Mouse (Mus musculus): ENCODE measurements around the gene Bmf. TPM values are rescaled to one million over a fixed set of nuclear protein-coding genes. Genes with fewer than 3 reads are reported as not detected.
A peak's percentile ranks its signal among the peaks of the same experiment; 100 is the strongest.

The Bmf gene
- polyA plus RNA-seq, 1 experiment from 2014 or later, result 8.5 TPM

DNA sequence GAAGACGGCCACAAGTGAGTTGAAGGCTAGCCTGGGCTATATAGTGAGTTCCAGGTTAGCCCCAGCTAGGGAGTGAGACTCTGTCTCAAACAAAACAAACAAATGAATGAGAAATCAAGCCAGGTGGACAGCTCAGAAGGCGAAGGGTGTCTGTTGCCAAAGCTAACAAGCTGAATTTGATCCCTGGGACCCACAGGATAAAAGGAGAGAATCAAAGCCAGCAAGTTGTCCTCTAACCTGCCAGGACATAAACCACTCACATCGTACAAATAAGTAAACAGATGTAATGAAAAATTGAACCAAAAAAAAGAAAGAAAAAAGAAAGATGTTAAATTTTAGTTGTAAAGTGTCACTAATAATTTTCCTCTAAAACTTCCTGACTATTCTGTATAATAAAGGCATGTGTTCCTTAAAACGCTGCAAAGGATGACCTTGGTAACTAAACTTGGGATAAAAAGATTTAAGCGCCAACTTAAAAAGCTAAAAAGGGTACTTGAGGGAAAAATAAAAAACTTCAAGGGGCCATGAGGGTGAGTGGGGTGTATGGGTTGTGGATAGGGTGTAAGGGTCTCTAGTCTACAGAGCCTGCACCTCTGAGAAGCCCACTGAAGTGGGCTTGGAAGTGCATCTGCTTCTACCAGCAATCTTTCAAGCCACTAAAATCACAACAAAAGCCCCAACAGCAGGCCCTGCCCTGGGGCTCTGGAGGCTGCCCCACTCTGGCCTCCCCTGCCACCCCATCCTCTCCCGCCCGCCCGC lies 39.6 kb downstream of the Bmf start:
- 39% methylated on average over 8 of the region's 8 CpGs for WGBS
- no peaks in the 10 kb centered on the region for H3K36me3 ChIP-seq
- H3K4me1 ChIP-seq, result peaks cover 32% of the 10 kb centered on the region
- H3K27me3 ChIP-seq, result no peaks in the 10 kb centered on the region
- H3K4me3 ChIP-seq, result no peak overlapping the region
- peak overlapping the region; percentile 8; the same call in 1 of the 2 replicates for H3K9ac ChIP-seq
- no peak for ATAC-seq (ENCODE audit: borderline replicate concordance, extremely low read depth, low FRiP score, low TSS enrichment)
- peak overlapping the region; percentile 21; the same call in 1 of the 2 replicates for H3K4me2 ChIP-seq
- peak overlapping the region; percentile 80 for H3K27ac ChIP-seq
- no peaks in the 10 kb centered on the region for H3K9me3 ChIP-seq

- WGBS, result 78% methylated on average over 7 of the region's 7 CpGs
- no peak overlapping the region for H3K9ac ChIP-seq
- H3K4me3 ChIP-seq, result no peak overlapping the region
- H3K36me3 ChIP-seq, result no peaks in the 10 kb centered on the region
- H3K27me3 ChIP-seq, result no peaks in the 10 kb centered on the region
- peaks cover 26% of the 10 kb centered on the region for H3K4me1 ChIP-seq
- ATAC-seq (ENCODE audit: borderline replicate concordance, extremely low read depth, low FRiP score, low TSS enrichment), result no peak
- no peak overlapping the region for H3K4me2 ChIP-seq
- no peak overlapping the region for H3K27ac ChIP-seq
- no peaks in the 10 kb centered on the region for H3K9me3 ChIP-seq
These were observed 42.4 kb downstream of the Bmf start for GRCm38 (mm10) chr2:118507126-118507525.

DNA sequence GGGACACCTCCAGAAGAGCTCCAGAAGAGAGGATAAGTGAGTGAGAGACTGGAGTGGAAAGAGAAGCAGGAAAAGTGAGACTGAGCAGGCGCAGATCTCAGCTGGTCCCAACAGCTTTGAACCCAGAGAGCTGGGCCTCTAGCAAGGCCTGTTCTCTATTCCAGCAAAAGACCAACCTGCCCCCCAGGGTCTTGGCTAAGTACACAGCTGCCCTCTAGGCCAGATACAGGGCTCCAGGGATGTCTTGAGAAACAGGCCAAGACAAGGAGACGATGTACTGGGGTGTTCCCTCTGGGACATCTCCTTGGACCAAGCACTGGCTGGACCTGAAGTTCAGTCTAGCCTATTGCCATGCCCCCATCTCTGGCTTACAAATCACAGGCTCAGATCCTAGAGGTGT lies 49.3 kb downstream of the Bmf start:
- H3K4me1 ChIP-seq, result peaks cover 10% of the 10 kb centered on the region; the same call in 1 of the 2 replicates
- no peak overlapping the region for H3K4me3 ChIP-seq
- no peaks in the 10 kb centered on the region for H3K27me3 ChIP-seq
- H3K9ac ChIP-seq, result no peak overlapping the region
- no peaks in the 10 kb centered on the region for H3K9me3 ChIP-seq
- no peak overlapping the region for H3K27ac ChIP-seq
- H3K36me3 ChIP-seq, result no peaks in the 10 kb centered on the region
- WGBS, result 76% methylated on average over 2 of the region's 2 CpGs
- no peak overlapping the region for H3K4me2 ChIP-seq
- ATAC-seq (ENCODE audit: borderline replicate concordance, extremely low read depth, low FRiP score, low TSS enrichment), result no peak

DNA sequence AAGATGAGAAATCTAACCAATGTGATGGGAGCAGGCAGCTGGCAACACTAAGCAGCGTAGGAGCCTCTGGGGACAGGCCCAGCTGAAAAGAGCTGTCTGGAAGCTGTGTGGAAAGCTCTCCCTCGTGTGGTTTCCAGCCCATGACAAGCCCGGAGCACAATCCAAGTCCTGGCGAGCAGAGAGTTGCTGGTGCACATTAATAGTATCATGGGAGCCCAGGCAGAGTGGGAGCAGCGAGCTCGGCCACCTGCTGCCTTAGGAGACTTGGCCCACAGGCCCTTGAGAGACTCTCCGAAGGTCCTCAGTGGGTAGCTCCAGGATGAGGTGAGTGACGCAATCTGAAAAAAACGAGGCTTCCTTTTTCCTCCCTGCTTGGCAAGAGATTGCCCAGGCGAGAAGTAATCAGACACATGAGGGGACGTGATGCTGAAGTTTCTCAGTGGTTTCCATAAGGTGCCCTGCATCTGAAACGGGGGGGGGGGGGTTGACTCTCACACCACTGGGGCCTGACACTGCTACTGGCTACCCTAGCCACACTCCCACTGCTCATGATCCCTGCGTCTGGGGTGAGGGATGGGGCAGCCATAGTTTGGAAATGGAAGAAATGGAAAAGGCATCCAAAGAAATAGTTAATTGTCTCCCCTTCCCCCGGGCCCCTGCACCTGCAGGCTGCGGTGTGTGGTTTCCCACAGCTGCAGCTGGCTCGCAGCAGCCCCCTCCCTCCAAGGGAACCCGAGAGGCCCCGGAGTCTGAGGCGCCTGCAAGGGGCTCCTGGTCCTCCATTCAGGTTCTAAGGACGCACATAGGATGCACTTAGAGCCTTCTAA lies 50.1 kb downstream of the Bmf start:
- 42% methylated on average over 20 of the region's 20 CpGs for WGBS
- H3K9ac ChIP-seq, result no peak overlapping the region
- no peak overlapping the region for H3K4me2 ChIP-seq
- no peaks in the 10 kb centered on the region for H3K36me3 ChIP-seq
- peaks cover 16% of the 10 kb centered on the region; the same call in 1 of the 2 replicates for H3K4me1 ChIP-seq
- no peaks in the 10 kb centered on the region for H3K9me3 ChIP-seq
- no peak overlapping the region for H3K27ac ChIP-seq
- 0 out of 2 replicates have a peak, but pooled peaks have one; percentile 46 for ATAC-seq (ENCODE audit: borderline replicate concordance, extremely low read depth, low FRiP score, low TSS enrichment)
- H3K27me3 ChIP-seq, result no peaks in the 10 kb centered on the region
- H3K4me3 ChIP-seq, result no peak overlapping the region

GRCm38 (mm10) chr2:118498476-118498875 lies 51.0 kb downstream of the Bmf start:
- no peak for ATAC-seq (ENCODE audit: borderline replicate concordance, extremely low read depth, low FRiP score, low TSS enrichment)
- no peak overlapping the region for H3K9ac ChIP-seq
- H3K4me3 ChIP-seq, result no peak overlapping the region
- WGBS, result 78% methylated on average over 6 of the region's 6 CpGs
- peaks cover 16% of the 10 kb centered on the region; the same call in 1 of the 2 replicates for H3K4me1 ChIP-seq
- no peaks in the 10 kb centered on the region for H3K9me3 ChIP-seq
- H3K27ac ChIP-seq, result no peak overlapping the region
- H3K4me2 ChIP-seq, result no peak overlapping the region
- H3K36me3 ChIP-seq, result no peaks in the 10 kb centered on the region
- no peaks in the 10 kb centered on the region for H3K27me3 ChIP-seq

GRCm38 (mm10) chr2:118497890-118498289 lies 51.6 kb downstream of the Bmf start:
- 70% methylated on average over 5 of the region's 5 CpGs for WGBS
- H3K4me3 ChIP-seq, result no peak overlapping the region

GRCm38 (mm10) chr2:118495024-118495423 lies 54.5 kb downstream of the Bmf start:
- no peak overlapping the region for H3K9ac ChIP-seq
- no peak overlapping the region for H3K4me3 ChIP-seq
- H3K27me3 ChIP-seq, result no peaks in the 10 kb centered on the region
- ATAC-seq (ENCODE audit: borderline replicate concordance, extremely low read depth, low FRiP score, low TSS enrichment), result no peak
- peaks cover 36% of the 10 kb centered on the region for H3K4me1 ChIP-seq
- no peaks in the 10 kb centered on the region for H3K36me3 ChIP-seq
- no peak overlapping the region for H3K4me2 ChIP-seq
- H3K9me3 ChIP-seq, result no peaks in the 10 kb centered on the region
- 58% methylated on average over 9 of the region's 9 CpGs for WGBS
- H3K27ac ChIP-seq, result no peak overlapping the region

More at GRCm38 (mm10) chr2:118497890-118498289, 51.6 kb downstream of the Bmf start:
- Histone ChIP-seq H3K27me3 (no peaks in the 10 kb centered on the region), H3K4me2 (no peak overlapping the region), H3K9ac (no peak overlapping the region), H3K9me3 (no peaks in the 10 kb centered on the region), H3K27ac (no peak overlapping the region), H3K36me3 (no peaks in the 10 kb centered on the region), H3K4me1 (peaks cover 16% of the 10 kb centered on the region; the same call in 1 of the 2 replicates)
- ATAC-seq (ENCODE audit: borderline replicate concordance, extremely low read depth, low FRiP score, low TSS enrichment), result no peak

DNA sequence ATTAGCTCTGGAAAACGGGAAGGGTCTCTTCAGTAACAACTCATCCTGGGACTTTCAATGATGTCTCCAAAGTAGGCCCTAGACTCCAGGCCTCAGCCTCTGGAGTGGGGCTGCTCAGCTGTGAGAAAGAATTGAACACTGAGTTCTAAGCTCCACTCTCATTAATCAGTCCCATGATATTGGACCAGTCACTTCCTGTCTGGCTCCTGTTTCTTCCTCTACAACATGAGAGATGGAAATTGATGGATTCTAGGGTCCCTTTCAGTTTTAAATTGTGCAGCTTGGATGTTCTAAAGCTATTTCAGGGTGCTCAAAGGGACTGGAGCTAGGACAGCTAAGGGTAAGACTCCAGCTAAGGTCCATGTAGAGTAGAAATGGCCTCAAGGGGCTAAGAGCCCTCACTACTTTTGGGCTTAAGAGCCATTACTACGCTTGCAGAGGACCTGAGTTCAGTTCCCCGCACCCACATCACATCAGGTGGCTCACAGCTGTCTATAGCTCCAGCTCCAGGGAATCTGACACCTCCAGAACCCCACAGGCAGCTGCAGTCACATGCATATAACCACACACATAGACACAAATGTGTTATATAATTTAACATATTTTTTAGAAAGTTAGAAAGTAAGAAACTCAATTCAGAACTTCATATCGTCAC lies 57.6 kb downstream of the Bmf start:
- H3K9me3 ChIP-seq, result no peaks in the 10 kb centered on the region
- H3K36me3 ChIP-seq, result no peaks in the 10 kb centered on the region
- WGBS, result 76% methylated on average over 4 of the region's 4 CpGs
- no peak overlapping the region for H3K4me2 ChIP-seq
- no peak overlapping the region for H3K9ac ChIP-seq
- H3K4me3 ChIP-seq, result no peak overlapping the region
- peaks cover 44% of the 10 kb centered on the region for H3K4me1 ChIP-seq
- ATAC-seq (ENCODE audit: borderline replicate concordance, extremely low read depth, low FRiP score, low TSS enrichment), result no peak
- H3K27ac ChIP-seq, result peak overlapping the region; percentile 64
- no peaks in the 10 kb centered on the region for H3K27me3 ChIP-seq

DNA sequence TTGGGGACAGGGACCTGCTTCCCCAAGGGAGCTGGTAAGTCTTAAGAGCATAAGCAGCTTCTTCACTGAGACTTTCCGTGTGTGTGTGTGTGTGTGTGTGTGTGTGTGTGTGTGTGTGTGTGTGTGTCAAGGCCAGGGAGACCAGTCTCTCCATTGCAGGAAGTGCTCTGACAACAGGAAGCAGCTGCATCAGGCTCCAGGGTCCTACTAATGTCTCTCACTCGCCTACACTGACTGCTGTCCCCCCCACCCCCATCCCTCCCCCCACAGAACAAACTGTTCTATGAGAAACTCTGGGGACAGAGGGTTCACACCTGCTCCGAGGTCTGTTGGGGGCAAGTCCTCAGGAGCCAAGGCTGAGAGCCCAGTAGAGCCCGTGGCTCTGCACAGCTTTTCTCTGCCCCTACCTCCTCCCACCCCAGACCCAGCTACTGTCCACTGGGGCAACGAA lies 58.2 kb downstream of the Bmf start:
- H3K27me3 ChIP-seq, result no peaks in the 10 kb centered on the region
- 26% methylated on average over 4 of the region's 5 CpGs for WGBS
- H3K4me2 ChIP-seq, result no peak overlapping the region

DNA sequence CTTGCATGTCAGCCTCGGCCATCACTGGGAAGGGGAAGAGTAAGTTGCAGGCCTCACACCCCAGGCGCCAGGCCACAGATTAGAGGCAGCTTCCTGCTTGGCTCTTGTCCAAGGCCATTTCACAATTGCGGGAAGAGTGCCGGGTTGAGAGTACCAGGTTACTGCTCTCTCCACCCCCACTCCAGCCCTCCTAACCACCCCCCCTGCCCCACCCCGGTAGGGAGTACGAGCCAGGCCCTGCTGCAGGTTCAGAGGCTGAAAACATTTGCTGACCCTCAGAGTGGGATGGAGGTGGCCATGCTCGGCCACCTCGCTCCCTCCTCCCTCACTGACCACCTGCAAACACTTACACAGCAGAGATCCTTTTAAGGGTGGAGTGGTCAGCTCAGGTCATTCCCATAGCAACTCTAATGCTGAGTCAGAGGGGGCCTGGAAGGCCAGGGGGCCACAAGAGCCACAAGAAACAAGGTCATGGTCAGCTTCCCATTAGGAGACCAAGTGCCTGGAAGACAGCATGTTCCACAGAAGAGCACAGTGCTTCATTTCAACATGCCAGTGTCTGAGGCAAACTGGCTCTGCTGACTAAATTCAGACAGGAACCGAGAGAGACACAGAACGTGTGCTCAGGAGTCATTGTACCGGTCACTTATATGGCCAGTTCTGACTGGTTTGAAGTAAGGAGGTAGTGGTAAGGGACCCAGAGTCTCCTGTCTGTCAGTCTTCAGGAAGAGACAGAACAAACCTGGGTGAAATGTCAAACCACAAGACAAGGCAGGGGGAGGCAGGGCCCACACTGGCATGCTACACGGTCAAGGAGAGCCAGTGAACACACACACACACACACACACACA lies 59.0 kb downstream of the Bmf start:
- peak overlapping the region; percentile 84 for H3K27ac ChIP-seq
- H3K4me2 ChIP-seq, result peak overlapping the region; percentile 29; the same call in 1 of the 2 replicates
- no peaks in the 10 kb centered on the region for H3K27me3 ChIP-seq
- H3K4me3 ChIP-seq, result no peak overlapping the region
- H3K4me1 ChIP-seq, result peaks cover 44% of the 10 kb centered on the region
- H3K9me3 ChIP-seq, result no peaks in the 10 kb centered on the region
- WGBS, result 23% methylated on average over 12 of the region's 12 CpGs
- no peak overlapping the region for H3K9ac ChIP-seq
- no peaks in the 10 kb centered on the region for H3K36me3 ChIP-seq
- peak; percentile 70 for ATAC-seq (ENCODE audit: borderline replicate concordance, extremely low read depth, low FRiP score, low TSS enrichment)

More for the DNA sequence above, 58.2 kb downstream of the Bmf start:
- H3K4me1 ChIP-seq, result peaks cover 44% of the 10 kb centered on the region
- no peak overlapping the region for H3K4me3 ChIP-seq
- H3K9me3 ChIP-seq, result no peaks in the 10 kb centered on the region
- no peak overlapping the region for H3K9ac ChIP-seq
- no peaks in the 10 kb centered on the region for H3K36me3 ChIP-seq
- ATAC-seq (ENCODE audit: borderline replicate concordance, extremely low read depth, low FRiP score, low TSS enrichment), result peak; percentile 46
- peak overlapping the region; percentile 84 for H3K27ac ChIP-seq

DNA sequence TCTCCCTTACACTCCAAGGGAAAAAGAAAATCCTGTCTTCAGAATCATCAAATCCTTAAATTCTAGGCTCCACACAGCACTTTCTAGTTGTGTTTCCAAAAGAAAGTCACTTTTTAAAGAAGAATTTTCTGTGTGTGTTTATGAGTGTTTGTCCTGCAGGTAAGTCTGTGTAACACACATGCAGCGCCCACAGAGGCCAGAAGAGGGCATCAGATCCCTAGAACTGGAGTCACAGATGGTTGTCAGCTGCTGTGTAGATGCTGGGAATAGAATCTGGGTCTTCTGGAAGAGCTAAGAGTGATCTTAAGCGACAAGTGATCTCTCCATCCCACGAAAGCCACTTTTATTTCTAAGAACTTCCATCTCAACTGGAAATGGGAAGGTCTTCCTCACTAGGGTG lies 61.7 kb downstream of the Bmf start:
- H3K9ac ChIP-seq, result no peak overlapping the region
- WGBS, result 69% methylated on average over 3 of the region's 3 CpGs
- ATAC-seq (ENCODE audit: borderline replicate concordance, extremely low read depth, low FRiP score, low TSS enrichment), result no peak
- peaks cover 38% of the 10 kb centered on the region for H3K4me1 ChIP-seq
- H3K27me3 ChIP-seq, result no peaks in the 10 kb centered on the region
- no peaks in the 10 kb centered on the region for H3K36me3 ChIP-seq
- no peak overlapping the region for H3K27ac ChIP-seq
- H3K4me3 ChIP-seq, result no peak overlapping the region
- H3K9me3 ChIP-seq, result no peaks in the 10 kb centered on the region
- H3K4me2 ChIP-seq, result no peak overlapping the region
